In the genomic region with DNA sequence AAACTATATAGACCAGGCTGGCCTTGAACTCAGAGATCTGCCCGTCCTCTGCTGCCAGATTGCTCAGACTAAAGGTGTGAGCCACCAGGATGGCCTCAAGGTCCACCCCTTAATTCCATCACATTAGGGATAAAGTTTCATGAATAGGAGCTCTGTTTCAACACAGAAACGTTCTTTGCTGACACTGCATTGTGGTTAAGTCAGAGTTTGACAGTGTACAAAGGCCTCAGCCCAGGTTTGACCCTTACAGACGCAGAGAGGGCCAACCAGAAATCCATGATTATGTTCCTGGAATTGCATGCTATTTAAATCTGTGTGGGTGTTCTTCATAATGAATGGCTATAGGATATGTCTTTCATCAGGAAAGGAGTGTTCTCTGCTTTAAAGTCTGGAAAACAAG, we compare ENCODE assay signal across 23 mouse cellular contexts. TPM values are rescaled to one million over a fixed set of nuclear protein-coding genes. Genes with fewer than 3 reads are reported as not detected.
DNase-seq lines count a peak whose midpoint lies in the region; ATAC-seq lines count a peak whose summit lies in the region.
"Had no signal": no experiment of that assay in that cellular context is flagged by ENCODE, and none has a peak within 500 bp of the region (broad histone marks: within the 10 kb centered on the region; RNA-seq: fewer than 3 reads in every experiment).

No protein-coding gene starts in this region.

- no peak overlapping the region for H3K4me2 ChIP-seq in embryonic facial prominence, embryonic 13.5 days
- no peak overlapping the region for H3K4me2 ChIP-seq in liver, embryonic 13.5 days
- H3K4me2 ChIP-seq in liver, embryonic 11.5 days: no peak overlapping the region
- H3K4me2 ChIP-seq in embryonic facial prominence, embryonic 15.5 days (replicated peaks): no peak overlapping the region
- H3K4me2 ChIP-seq: embryonic facial prominence, embryonic 12.5 days; forebrain, embryonic 12.5 days had no signal

- peaks cover 31% of the 10 kb centered on the region for H3K36me3 ChIP-seq in embryonic facial prominence, embryonic 13.5 days
- H3K36me3 ChIP-seq in embryonic facial prominence, embryonic 10.5 days (replicated peaks): peaks cover 48% of the 10 kb centered on the region
- H3K36me3 ChIP-seq in liver, embryonic 13.5 days: peaks cover 39% of the 10 kb centered on the region
- peaks cover 4% of the 10 kb centered on the region; the same call in 1 of the 2 replicates for H3K36me3 ChIP-seq in liver, embryonic 11.5 days (ENCODE audit: control insufficient read depth, insufficient read depth, low read length)
- H3K36me3 ChIP-seq in embryonic facial prominence, embryonic 15.5 days: peaks cover 32% of the 10 kb centered on the region; the same call in 1 of the 2 replicates

- no peaks in the 10 kb centered on the region for H3K27me3 ChIP-seq in embryonic facial prominence, embryonic 13.5 days
- no peaks in the 10 kb centered on the region for H3K27me3 ChIP-seq in embryonic facial prominence, embryonic 10.5 days (replicated peaks; ENCODE audit: low read depth, poor library complexity, severe bottlenecking)
- H3K27me3 ChIP-seq in liver, embryonic 13.5 days: no peaks in the 10 kb centered on the region
- no peaks in the 10 kb centered on the region for H3K27me3 ChIP-seq in liver, embryonic 11.5 days (replicated peaks; ENCODE audit: control insufficient read depth, insufficient read depth, low read length)
- no peaks in the 10 kb centered on the region for H3K27me3 ChIP-seq in embryonic facial prominence, embryonic 15.5 days
- H3K27me3 ChIP-seq: embryonic facial prominence, embryonic 12.5 days; forebrain, embryonic 12.5 days had no signal

- no peak overlapping the region for H3K4me3 ChIP-seq in embryonic facial prominence, embryonic 13.5 days
- H3K4me3 ChIP-seq in embryonic facial prominence, embryonic 10.5 days: no peak overlapping the region
- no peak overlapping the region for H3K4me3 ChIP-seq in liver, embryonic 13.5 days (replicated peaks)
- H3K4me3 ChIP-seq in liver, embryonic 11.5 days (ENCODE audit: low read depth, low read length): no peak overlapping the region
- H3K4me3 ChIP-seq in embryonic facial prominence, embryonic 15.5 days (replicated peaks): no peak overlapping the region
- H3K4me3 ChIP-seq: embryonic facial prominence, embryonic 12.5 days; erythroblast, embryonic 14.5 days; forebrain, embryonic 10.5 days; forebrain, embryonic 12.5 days had no signal

- no peak for ATAC-seq in embryonic facial prominence, embryonic 13.5 days (ENCODE audit: insufficient number of reproducible peaks, insufficient read depth, low FRiP score, low TSS enrichment, low read depth)
- ATAC-seq in liver, embryonic 13.5 days (ENCODE audit: low read depth): no peak
- ATAC-seq in liver, embryonic 11.5 days (replicated peaks; ENCODE audit: low FRiP score): no peak
- ATAC-seq in embryonic facial prominence, embryonic 15.5 days (ENCODE audit: insufficient number of reproducible peaks, low FRiP score, low TSS enrichment, low read depth): peak; percentile 25; the same call in 1 of the 2 replicates
- ATAC-seq: forebrain, embryonic 14.5 days; forebrain, embryonic 16.5 days had no signal

- H3K9ac ChIP-seq in embryonic facial prominence, embryonic 13.5 days: no peak overlapping the region
- no peak overlapping the region for H3K9ac ChIP-seq in liver, embryonic 13.5 days
- no peak overlapping the region for H3K9ac ChIP-seq in liver, embryonic 11.5 days (ENCODE audit: low read depth, low read length)
- no peak overlapping the region for H3K9ac ChIP-seq in embryonic facial prominence, embryonic 15.5 days
- H3K9ac ChIP-seq: embryonic facial prominence, embryonic 12.5 days; forebrain, embryonic 12.5 days had no signal

- 0 out of 2 replicates have a peak overlapping the region, but pooled peaks have one; percentile 86 for H3K27ac ChIP-seq in embryonic facial prominence, embryonic 13.5 days
- H3K27ac ChIP-seq in embryonic facial prominence, embryonic 10.5 days (replicated peaks): no peak overlapping the region
- peak overlapping the region; percentile 10; the same call in 1 of the 2 replicates for H3K27ac ChIP-seq in liver, embryonic 13.5 days
- no peak overlapping the region for H3K27ac ChIP-seq in liver, embryonic 11.5 days (ENCODE audit: low read depth, low read length)
- no peak overlapping the region for H3K27ac ChIP-seq in embryonic facial prominence, embryonic 15.5 days (replicated peaks)
- H3K27ac ChIP-seq: forebrain, embryonic 10.5 days; forebrain, embryonic 12.5 days had no signal

- 55% methylated on average over 3 of the region's 3 CpGs for WGBS in embryonic facial prominence, embryonic 13.5 days
- WGBS in embryonic facial prominence, embryonic 10.5 days: 65% methylated on average over 3 of the region's 3 CpGs
- 58% methylated on average over 3 of the region's 3 CpGs for WGBS in liver, embryonic 13.5 days (ENCODE audit: insufficient replicate concordance)
- WGBS in liver, embryonic 11.5 days: 70% methylated on average over 3 of the region's 3 CpGs
- 49% methylated on average over 3 of the region's 3 CpGs for WGBS in embryonic facial prominence, embryonic 15.5 days

- peaks cover 11% of the 10 kb centered on the region for H3K4me1 ChIP-seq in embryonic facial prominence, embryonic 13.5 days
- H3K4me1 ChIP-seq in embryonic facial prominence, embryonic 10.5 days: peaks cover 13% of the 10 kb centered on the region
- peaks cover 14% of the 10 kb centered on the region for H3K4me1 ChIP-seq in liver, embryonic 13.5 days (replicated peaks)
- H3K4me1 ChIP-seq in liver, embryonic 11.5 days (replicated peaks; ENCODE audit: control insufficient read depth, insufficient read depth, low read length): 0 out of 2 replicates have a peak, but pooled peaks cover 2% of the 10 kb centered on the region
- H3K4me1 ChIP-seq in embryonic facial prominence, embryonic 15.5 days: peaks cover 20% of the 10 kb centered on the region
- H3K4me1 ChIP-seq: forebrain, embryonic 12.5 days had no signal

- H3K9me3 ChIP-seq in embryonic facial prominence, embryonic 13.5 days: no peaks in the 10 kb centered on the region
- H3K9me3 ChIP-seq in embryonic facial prominence, embryonic 10.5 days: no peaks in the 10 kb centered on the region
- H3K9me3 ChIP-seq in liver, embryonic 13.5 days (replicated peaks): no peaks in the 10 kb centered on the region
- no peaks in the 10 kb centered on the region for H3K9me3 ChIP-seq in liver, embryonic 11.5 days (ENCODE audit: control insufficient read depth, low read length)
- no peaks in the 10 kb centered on the region for H3K9me3 ChIP-seq in embryonic facial prominence, embryonic 15.5 days (replicated peaks)
- H3K9me3 ChIP-seq: embryonic facial prominence, embryonic 12.5 days; forebrain, embryonic 10.5 days; forebrain, embryonic 12.5 days had no signal

- DNase-seq in embryonic facial prominence, embryonic 10.5 days (ENCODE audit: low spot score): no peak
- DNase-seq in liver, embryonic 13.5 days: no peak
- DNase-seq in liver, embryonic 11.5 days (ENCODE audit: low spot score): no peak
- DNase-seq in 3T3-L1 (ENCODE audit: low read depth, low spot score): peak; percentile 62
- DNase-seq in layer of hippocampus, postnatal 10 days (ENCODE audit: low spot score in 2 of 2): no peak
- DNase-seq: adrenal gland, adult 2 months; adrenal gland, postnatal 10 days; adrenal gland, postnatal 25 days; cerebellum, adult 11 months; cerebellum, adult 18-20 months; cerebellum, adult 8-10 months; cerebellum, adult 9-11 months; cerebellum, postnatal 14 days; cerebellum, postnatal 36 days; embryo, embryonic 11 days had no signal

RNA-seq across cellular contexts. Expression of a gene that starts 13.1 kb away (rescaled TPM):
- 38.3 and 39.1 TPM in 2 replicates for polyA plus RNA-seq in embryonic facial prominence, embryonic 13.5 days (2015; fragmentation: Nextera tagmentation; extraction: Ambion mirVana)
- 51.1 and 52.6 TPM in 2 replicates for polyA plus RNA-seq in embryonic facial prominence, embryonic 10.5 days (2016; fragmentation: Nextera tagmentation; extraction: Ambion mirVana)
- 14.9 and 16.3 TPM in 2 replicates for polyA plus RNA-seq in liver, embryonic 13.5 days (2015; fragmentation: Nextera tagmentation; extraction: Ambion mirVana)
- polyA plus RNA-seq in liver, embryonic 11.5 days (2014; fragmentation: Nextera tagmentation; extraction: Ambion mirVana): 32.6 and 33.3 TPM in 2 replicates
- polyA plus RNA-seq in embryonic facial prominence, embryonic 15.5 days (2015; fragmentation: Nextera tagmentation; extraction: Ambion mirVana): 37.2 and 46.2 TPM in 2 replicates
- 10 to 100 TPM; 11.7 to 15.3 TPM for total RNA-seq in layer of hippocampus, postnatal 10 days (2021)

RNA-seq across cellular contexts. Expression of a gene that starts 13.3 kb away (rescaled TPM):
- polyA plus RNA-seq in embryonic facial prominence, embryonic 13.5 days (2015; fragmentation: Nextera tagmentation; extraction: Ambion mirVana): 18.7 and 21.8 TPM in 2 replicates
- 12.8 and 13.9 TPM in 2 replicates for polyA plus RNA-seq in embryonic facial prominence, embryonic 10.5 days (2016; fragmentation: Nextera tagmentation; extraction: Ambion mirVana)
- polyA plus RNA-seq in liver, embryonic 13.5 days (2015; fragmentation: Nextera tagmentation; extraction: Ambion mirVana): 10.6 and 12.4 TPM in 2 replicates
- polyA plus RNA-seq in liver, embryonic 11.5 days (2014; fragmentation: Nextera tagmentation; extraction: Ambion mirVana): 14.9 and 18.5 TPM in 2 replicates
- 24.5 and 25.8 TPM in 2 replicates for polyA plus RNA-seq in embryonic facial prominence, embryonic 15.5 days (2015; fragmentation: Nextera tagmentation; extraction: Ambion mirVana)
- total RNA-seq in layer of hippocampus, postnatal 10 days (2021): 10 to 100 TPM; 13.6 to 17.3 TPM

RNA-seq across cellular contexts. Expression of a gene that starts 14.8 kb away (rescaled TPM):
- polyA plus RNA-seq in embryonic facial prominence, embryonic 13.5 days (2015; fragmentation: Nextera tagmentation; extraction: Ambion mirVana): 355 and 368 TPM in 2 replicates
- polyA plus RNA-seq in embryonic facial prominence, embryonic 10.5 days (2016; fragmentation: Nextera tagmentation; extraction: Ambion mirVana): 483 and 491 TPM in 2 replicates
- 156 and 177 TPM in 2 replicates for polyA plus RNA-seq in liver, embryonic 13.5 days (2015; fragmentation: Nextera tagmentation; extraction: Ambion mirVana)
- polyA plus RNA-seq in liver, embryonic 11.5 days (2014; fragmentation: Nextera tagmentation; extraction: Ambion mirVana): 311 and 347 TPM in 2 replicates
- polyA plus RNA-seq in embryonic facial prominence, embryonic 15.5 days (2015; fragmentation: Nextera tagmentation; extraction: Ambion mirVana): 338 and 340 TPM in 2 replicates
- total RNA-seq in layer of hippocampus, postnatal 10 days (2021): 100 to 1,000 TPM; 196 to 215 TPM

RNA-seq across cellular contexts. Expression of a gene that starts 15.2 kb away (rescaled TPM):
- 16.3 and 17.0 TPM in 2 replicates for polyA plus RNA-seq in embryonic facial prominence, embryonic 13.5 days (2015; fragmentation: Nextera tagmentation; extraction: Ambion mirVana)
- polyA plus RNA-seq in embryonic facial prominence, embryonic 10.5 days (2016; fragmentation: Nextera tagmentation; extraction: Ambion mirVana): 22.1 and 22.4 TPM in 2 replicates
- 9.4 and 10.8 TPM in 2 replicates for polyA plus RNA-seq in liver, embryonic 13.5 days (2015; fragmentation: Nextera tagmentation; extraction: Ambion mirVana)
- polyA plus RNA-seq in liver, embryonic 11.5 days (2014; fragmentation: Nextera tagmentation; extraction: Ambion mirVana): 16.1 and 16.2 TPM in 2 replicates
- polyA plus RNA-seq in embryonic facial prominence, embryonic 15.5 days (2015; fragmentation: Nextera tagmentation; extraction: Ambion mirVana): 14.4 and 18.8 TPM in 2 replicates
- 10 to 100 TPM; 27.7 to 28.6 TPM for total RNA-seq in layer of hippocampus, postnatal 10 days (2021)

RNA-seq across cellular contexts. Expression of a gene that starts 34.3 kb away (rescaled TPM):
- 62.9 and 63.7 TPM in 2 replicates for polyA plus RNA-seq in embryonic facial prominence, embryonic 13.5 days (2015; fragmentation: Nextera tagmentation; extraction: Ambion mirVana)
- polyA plus RNA-seq in embryonic facial prominence, embryonic 10.5 days (2016; fragmentation: Nextera tagmentation; extraction: Ambion mirVana): 62.2 and 68.6 TPM in 2 replicates
- 14.9 and 16.9 TPM in 2 replicates for polyA plus RNA-seq in liver, embryonic 13.5 days (2015; fragmentation: Nextera tagmentation; extraction: Ambion mirVana)
- polyA plus RNA-seq in liver, embryonic 11.5 days (2014; fragmentation: Nextera tagmentation; extraction: Ambion mirVana): 33.7 and 35.9 TPM in 2 replicates
- 44.0 and 49.6 TPM in 2 replicates for polyA plus RNA-seq in embryonic facial prominence, embryonic 15.5 days (2015; fragmentation: Nextera tagmentation; extraction: Ambion mirVana)
- total RNA-seq in layer of hippocampus, postnatal 10 days (2021): 10 to 100 TPM; 12.3 to 13.0 TPM

Comparison
In these comparisons a context has a peak if more than half of its experiments do, and no peak if none do; other contexts are left out.
1. H3K27ac ChIP-seq: peak in embryonic facial prominence, embryonic 13.5 days (single experiment) and liver, embryonic 13.5 days (single experiment); none in embryonic facial prominence, embryonic 10.5 days (single experiment), liver, embryonic 11.5 days (single experiment) and embryonic facial prominence, embryonic 15.5 days (single experiment).